Mouse (Mus musculus) thymus, adult 2 months (tissue): ENCODE measurements around the gene Pot1a.

Experiments
- CTCF ChIP-seq: fragments of 200-500 bp; IDR thresholded peaks from 2 replicates; pipeline ENCODE4 v1.5.1; 2012; ENCODE audit warnings: mild to moderate bottlenecking, control low read depth, low read length, moderate library complexity, borderline replicate concordance; ENCODE audit not compliant: control insufficient read depth, poor library complexity, insufficient read depth; ENCODE audit errors: extremely low read depth
- POLR2A ChIP-seq: fragments of 200-500 bp; IDR thresholded peaks from 2 replicates; pipeline ENCODE4 v1.6.1; 2012; ENCODE audit warnings: mild to moderate bottlenecking, low read length, control low read depth, moderate library complexity; ENCODE audit not compliant: control insufficient read depth, poor library complexity, insufficient read depth; ENCODE audit errors: extremely low read depth

GRCm38 (mm10) chr6:25801230-25801629, 7.8 kb downstream of the Pot1a start:
- TF ChIP-seq POLR2A (no peak), CTCF (no peak)
